Mouse (Mus musculus): ENCODE data around the gene Golga2.

DNA sequence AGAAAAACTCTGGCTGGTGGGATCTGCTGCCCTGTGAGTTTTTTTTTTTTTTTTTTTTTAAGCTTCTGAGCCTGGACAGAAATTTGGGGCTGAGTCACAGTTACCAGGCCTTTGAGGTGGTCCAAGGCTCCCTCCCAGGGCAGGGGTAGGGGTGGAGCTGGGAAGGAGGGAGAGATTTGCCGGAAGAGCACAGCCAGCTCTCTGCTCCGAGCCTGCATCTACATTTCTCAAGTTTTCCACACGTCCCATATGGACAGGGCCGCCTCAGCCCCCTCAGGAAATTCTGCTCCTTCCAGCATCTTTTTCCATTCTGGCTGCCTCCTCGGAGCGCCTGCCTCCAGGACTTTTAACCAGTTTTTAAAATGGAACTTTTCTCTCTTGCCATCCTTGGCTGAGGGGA, 42.3 kb downstream of the Golga2 start:
- TF ChIP-seq POLR2A (IDR thresholded peaks at IDR 0.05; ENCODE audit: borderline replicate concordance, insufficient read depth, low read length) (no peak), CTCF (IDR thresholded peaks at IDR 0.05; ENCODE audit: borderline replicate concordance, insufficient read depth, low read depth, low read length) (no peak)
